Mouse (Mus musculus): ENCODE results near the gene Kcnh6.

DNA sequence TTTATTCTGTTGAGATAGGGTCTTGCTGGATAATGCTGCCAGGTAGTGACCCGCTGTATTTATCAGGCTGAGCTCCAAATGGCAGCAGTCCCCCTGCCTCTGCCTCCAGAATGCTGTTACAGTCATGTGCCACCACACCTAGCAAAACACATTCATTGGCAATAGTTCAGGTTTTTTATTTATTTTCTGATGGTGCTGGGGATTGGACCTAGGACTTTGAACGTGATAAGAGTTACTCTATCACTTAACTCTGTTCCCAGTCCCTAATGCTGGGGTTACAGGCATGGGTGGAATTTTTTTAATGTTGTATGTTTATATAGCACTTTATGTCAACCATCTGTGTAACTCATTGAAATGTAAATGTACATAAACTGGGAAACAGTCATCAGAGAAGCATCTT lies 46.0 kb downstream of the Kcnh6 start:
- TF ChIP-seq CTCF (IDR thresholded peaks at IDR 0.05; ENCODE audit: insufficient read depth, low read depth, low read length) (no peak), POLR2A (IDR thresholded peaks at IDR 0.05; ENCODE audit: insufficient read depth, low read depth, low read length) (no peak)

All from olfactory bulb, adult 2 months (tissue).